Mouse (Mus musculus) kidney, postnatal 10 days (tissue): ENCODE measurements around the gene Olfr488.
"Not testable (repeated sequence)": the region's sequence is repeated elsewhere in the genome, so short reads cannot be mapped to it uniquely, and the experiment has no call there.

Experiments used
- DNase-seq: peaks from one replicate; pipeline ENCODE4 v3.0.0; 2021; ENCODE audit warnings: mixed read lengths

Gene Olfr488

GRCm38 (mm10) chr7:108258247-108258646 lies at the start of gene Olfr488:
TSS of gene Olfr488 (minus strand) at chr7:108258347.
- no peak for DNase-seq

- DNase-seq, result no peak
Observed at GRCm38 (mm10) chr7:108288834-108289233, 30.7 kb upstream of the Olfr488 start, which contains the start of gene Olfr490. TSS of gene Olfr490 (minus strand) at chr7:108288934.

GRCm38 (mm10) chr7:108233551-108233950 lies 24.6 kb downstream of the Olfr488 start:
- no peak for DNase-seq

- DNase-seq, result not testable (repeated sequence)
Observed at GRCm38 (mm10) chr7:108214536-108214935, 43.6 kb downstream of the Olfr488 start, which contains the start of gene Olfr487. TSS of gene Olfr487 (minus strand) at chr7:108214636.
